Mouse (Mus musculus): Measurements from ENCODE around the gene Ffar4. TPM values are rescaled to one million over a fixed set of nuclear protein-coding genes. Genes with fewer than 3 reads are reported as not detected.

Ffar4 gene
- 10 to 100 TPM in 1 of 2 experiments, under 1 TPM in 1; 0.79 to 10.7 TPM for total RNA-seq (2021)

DNA sequence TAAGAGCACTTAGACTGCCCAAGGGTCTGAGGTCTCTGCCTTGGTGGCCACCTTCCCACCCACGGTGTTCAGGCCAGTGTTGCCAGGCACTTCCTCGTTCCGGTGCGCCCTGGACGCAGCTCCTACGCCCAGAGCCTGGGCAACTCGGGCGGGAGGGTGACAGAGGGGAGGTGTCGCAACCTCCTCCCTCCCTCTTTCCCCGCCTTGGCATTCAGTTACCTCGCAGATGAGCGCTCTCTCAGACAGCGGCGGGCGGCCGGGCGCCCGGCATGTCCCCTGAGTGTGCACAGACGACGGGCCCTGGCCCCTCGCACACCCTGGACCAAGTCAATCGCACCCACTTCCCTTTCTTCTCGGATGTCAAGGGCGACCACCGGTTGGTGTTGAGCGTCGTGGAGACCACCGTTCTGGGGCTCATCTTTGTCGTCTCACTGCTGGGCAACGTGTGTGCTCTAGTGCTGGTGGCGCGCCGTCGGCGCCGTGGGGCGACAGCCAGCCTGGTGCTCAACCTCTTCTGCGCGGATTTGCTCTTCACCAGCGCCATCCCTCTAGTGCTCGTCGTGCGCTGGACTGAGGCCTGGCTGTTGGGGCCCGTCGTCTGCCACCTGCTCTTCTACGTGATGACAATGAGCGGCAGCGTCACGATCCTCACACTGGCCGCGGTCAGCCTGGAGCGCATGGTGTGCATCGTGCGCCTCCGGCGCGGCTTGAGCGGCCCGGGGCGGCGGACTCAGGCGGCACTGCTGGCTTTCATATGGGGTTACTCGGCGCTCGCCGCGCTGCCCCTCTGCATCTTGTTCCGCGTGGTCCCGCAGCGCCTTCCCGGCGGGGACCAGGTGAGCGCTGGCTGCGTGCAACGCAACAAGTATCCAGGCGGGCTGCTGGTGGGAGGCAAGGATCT is at the start of gene Ffar4:
Gene Ffar4, plus strand, starts transcription at position 214 of the 901 bp plus-strand sequence.
- no peak for DNase-seq
- intact Hi-C loops (cut with DNase I) = no loop called here

DNA sequence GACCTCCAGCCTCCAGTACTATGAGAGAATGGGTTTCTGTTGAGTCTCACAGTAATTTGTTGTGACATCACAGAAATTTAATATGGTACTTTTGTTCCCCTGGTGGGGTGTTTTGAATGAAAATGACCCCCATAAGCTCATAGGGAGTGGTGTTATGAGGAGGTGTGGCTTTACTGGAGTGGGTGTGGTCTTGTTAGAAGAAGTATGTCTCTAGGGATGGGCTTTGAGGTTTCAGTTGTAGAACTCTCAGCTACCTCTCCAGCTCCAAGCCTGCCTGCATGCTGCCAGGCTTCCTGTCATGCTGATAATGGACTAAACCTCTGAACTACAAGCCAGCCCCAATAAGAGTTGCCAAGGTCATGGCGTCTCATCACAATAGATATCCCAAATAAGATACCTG is 47.2 kb upstream of the Ffar4 start:
- intact Hi-C loops (cut with DNase I) = loop anchor here (10.0 kb wide), 1 partner anchor 345 kb away; no protein-coding TSS in a partner anchor
- no peak for DNase-seq

DNA sequence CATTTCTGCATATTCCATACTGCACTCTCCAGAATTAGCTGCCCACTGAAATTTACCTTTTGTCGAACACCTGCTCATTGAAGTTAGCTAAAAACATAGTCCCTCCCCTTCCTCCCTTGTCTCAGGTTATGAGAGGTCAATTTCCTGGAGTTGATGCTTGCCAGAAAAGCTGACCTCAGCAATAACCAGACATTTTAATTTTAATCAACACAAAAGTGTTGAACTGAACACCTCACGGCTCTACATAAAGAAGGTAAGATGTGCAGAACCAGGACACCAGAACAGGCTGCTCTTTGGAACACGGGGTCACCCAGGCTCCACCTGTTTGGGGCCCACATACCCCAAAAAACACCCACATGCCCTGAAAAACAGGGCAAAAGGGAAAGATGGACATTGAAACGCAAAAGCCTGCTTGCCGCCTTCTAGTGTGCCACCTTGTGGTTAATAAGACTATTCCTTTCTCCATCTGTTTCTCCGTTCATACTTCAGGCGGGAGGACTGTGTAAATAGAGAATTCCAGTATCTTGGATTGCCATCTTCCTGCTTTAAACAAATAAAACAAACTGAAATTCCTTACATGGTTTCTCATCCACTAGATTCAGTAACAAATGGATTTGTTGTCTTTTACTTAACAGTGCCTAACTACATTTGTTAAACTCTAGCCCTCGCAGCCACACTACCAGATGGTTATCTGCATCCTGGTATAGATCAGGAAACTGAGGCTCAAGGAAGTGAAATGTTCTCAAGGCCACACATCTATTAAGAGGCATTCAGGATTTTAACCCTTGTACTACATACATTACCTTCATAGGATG is 43.4 kb upstream of the Ffar4 start:
- peak; percentile 25 to 34 for DNase-seq
- intact Hi-C loops (cut with DNase I) = loop anchor here (1.0 kb wide), 1 partner anchor 98 kb away; no protein-coding TSS in a partner anchor

GRCm38 (mm10) chr19:38054149-38054719 is 42.6 kb upstream of the Ffar4 start:
- peak; percentile 81 to 86 for DNase-seq
- intact Hi-C loops (cut with DNase I) = no loop called here

DNA sequence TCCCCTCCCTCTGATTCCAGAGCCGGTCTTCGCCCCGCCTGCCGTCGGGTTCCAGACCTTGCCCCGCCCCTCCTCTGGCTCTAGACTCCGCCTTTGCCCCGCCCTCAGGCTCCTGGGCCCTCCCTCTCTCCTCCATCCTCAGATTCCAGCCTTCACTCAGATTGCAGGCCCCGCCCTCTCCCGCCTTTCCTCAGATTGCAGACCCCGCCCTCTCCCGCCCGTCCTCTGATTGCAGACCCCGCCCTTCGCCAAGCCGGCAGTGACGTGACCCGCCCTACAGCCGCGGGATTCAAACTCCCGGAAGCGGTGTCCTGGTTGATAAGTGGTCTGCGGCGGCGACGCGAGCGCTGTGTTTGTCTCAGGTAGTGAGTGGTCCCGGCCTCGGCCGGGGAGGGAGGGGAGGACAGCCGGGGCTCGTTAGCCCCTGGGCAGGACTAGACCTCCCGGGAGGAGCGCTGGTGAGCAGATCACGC is 42.1 kb upstream of the Ffar4 start, which contains the start of gene Cep55:
Gene Cep55, plus strand, starts transcription at position 292 of the 473 bp plus-strand sequence.
- intact Hi-C loops (cut with DNase I) = no loop called here

DNA sequence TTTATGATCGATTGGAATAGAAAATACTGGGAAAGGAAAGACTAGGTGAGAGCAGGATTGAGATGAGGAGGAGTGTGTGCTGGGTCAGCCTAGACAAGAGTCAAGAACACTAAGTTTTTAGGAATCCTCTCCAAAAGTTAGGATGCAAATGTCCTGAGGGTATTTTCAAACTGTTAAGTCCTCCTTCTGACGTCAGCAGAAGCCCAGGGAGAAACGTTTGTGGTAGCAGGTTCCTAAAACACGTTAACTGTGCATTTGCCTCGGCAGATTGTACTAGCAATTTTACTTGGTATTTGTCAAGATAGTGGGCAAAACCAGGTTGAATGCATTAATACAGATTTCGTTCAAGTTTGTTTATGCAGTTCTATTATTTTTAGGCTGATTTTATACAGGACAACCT is 41.1 kb upstream of the Ffar4 start:
- intact Hi-C loops (cut with DNase I) = no loop called here
- no peak for DNase-seq

More for the DNA sequence above, 42.1 kb upstream of the Ffar4 start, which contains the start of gene Cep55:
- DNase-seq = peak; percentile 96

GRCm38 (mm10) chr19:38056276-38056675 is 40.6 kb upstream of the Ffar4 start:
- DNase-seq = no peak
- intact Hi-C loops (cut with DNase I) = no loop called here

DNA sequence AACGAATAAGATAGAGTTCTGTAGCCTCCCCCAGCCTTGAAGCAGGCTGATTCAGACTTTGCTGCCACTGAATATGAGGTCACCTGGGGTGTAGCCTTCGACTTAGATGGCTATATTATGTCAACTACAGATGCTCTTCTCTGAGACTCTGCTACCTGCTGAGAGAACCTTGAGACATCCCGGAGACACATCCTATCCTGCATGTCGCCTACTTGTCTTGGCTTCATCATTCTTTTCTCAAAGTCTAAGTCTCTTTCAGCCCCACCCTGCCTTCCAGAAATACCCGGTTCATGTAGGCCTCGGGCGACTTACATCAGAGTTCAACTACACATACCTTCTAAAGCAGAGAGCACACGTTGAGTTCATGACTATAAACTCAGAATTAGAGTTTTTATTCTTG is 39.9 kb upstream of the Ffar4 start:
- intact Hi-C loops (cut with DNase I) = no loop called here

DNA sequence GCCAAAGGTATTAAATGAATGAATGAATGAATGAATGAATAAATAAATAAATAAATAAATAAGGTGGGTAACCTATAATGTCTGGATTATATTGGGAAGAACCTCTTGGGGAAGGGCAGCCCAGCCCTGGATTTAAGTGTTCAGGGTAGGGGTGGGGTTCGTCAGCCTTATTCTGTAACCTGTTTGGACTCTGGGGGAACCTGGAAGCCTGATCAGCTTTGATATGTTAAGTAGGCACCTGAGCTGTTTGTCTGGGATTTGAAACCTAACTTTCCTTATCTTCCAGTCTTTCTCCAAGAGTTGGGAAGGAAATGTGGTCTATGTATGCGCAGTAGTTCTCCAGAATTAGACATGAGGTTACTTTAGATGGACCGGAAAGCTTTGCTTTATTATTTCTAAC is 33.7 kb upstream of the Ffar4 start:
- intact Hi-C loops (cut with DNase I) = no loop called here
- DNase-seq = no peak

More for the DNA sequence above, 39.9 kb upstream of the Ffar4 start:
- no peak for DNase-seq

- intact Hi-C loops (cut with DNase I) = no loop called here
- DNase-seq = no peak
Observed at GRCm38 (mm10) chr19:38064051-38064450, 32.8 kb upstream of the Ffar4 start.

DNA sequence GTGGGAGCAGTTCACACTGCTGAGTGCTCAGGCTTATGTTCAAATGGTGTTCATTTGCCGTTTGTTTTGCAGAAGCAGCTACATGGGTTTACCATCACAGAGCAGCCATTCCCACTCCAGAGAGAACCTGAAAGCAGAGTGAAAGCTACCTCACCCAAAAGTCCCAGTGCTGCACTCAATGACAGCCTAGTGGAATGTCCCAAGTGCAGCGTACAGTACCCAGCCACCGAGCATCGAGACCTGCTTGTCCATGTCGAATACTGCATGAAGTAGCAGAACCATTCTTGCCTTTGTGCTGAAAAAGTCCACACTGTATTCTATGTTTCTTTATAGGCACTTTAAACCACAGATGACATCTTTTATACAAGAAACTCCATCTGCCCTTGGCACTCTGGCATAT is 23.6 kb upstream of the Ffar4 start:
- DNase-seq = no peak
- intact Hi-C loops (cut with DNase I) = no loop called here

- DNase-seq = no peak
- intact Hi-C loops (cut with DNase I) = no loop called here
Observed at GRCm38 (mm10) chr19:38075051-38075450, 21.8 kb upstream of the Ffar4 start.

GRCm38 (mm10) chr19:38076251-38076650 is 20.6 kb upstream of the Ffar4 start:
- peak in 1 of 2 experiments; percentile 14 for DNase-seq
- intact Hi-C loops (cut with DNase I) = no loop called here

DNA sequence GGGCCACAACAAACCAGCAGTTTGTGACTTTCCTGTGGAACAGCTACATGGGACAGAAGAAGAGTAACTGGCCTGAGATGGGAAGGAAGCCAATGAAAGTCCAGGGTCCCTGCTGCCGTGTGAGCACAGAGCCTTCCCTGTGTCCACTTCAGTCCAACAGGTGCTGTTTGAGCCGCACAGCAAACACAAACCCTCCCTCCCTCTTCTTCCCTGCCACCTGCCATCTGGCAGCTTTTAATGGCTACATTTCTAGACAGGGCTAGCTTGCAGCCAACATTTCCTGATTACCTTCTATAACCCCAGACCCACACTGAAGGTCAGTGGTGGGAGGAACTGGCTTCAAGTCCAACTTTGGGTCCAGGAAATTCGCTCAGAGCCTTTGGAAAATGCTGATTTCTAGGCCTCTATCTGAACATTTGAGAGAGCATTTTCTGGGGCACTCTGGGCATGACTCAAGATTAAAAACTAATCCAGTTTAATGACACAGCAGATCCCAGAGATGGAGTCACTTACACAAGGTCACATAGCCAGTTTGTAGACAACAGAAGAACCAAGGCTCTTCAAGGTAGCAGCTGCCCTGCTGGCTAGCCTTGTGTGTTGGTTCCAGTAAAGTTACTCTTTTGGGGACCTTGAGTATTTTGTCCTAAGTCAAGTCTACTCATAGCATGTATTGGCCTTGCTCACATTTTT is 18.9 kb upstream of the Ffar4 start:
- intact Hi-C loops (cut with DNase I) = no loop called here
- no peak for DNase-seq

GRCm38 (mm10) chr19:38081361-38081760 is 15.5 kb upstream of the Ffar4 start:
- DNase-seq = no peak
- intact Hi-C loops (cut with DNase I) = loop anchor here (5.0 to 10.0 kb wide), 2 partner anchors 243 to 271 kb away; no protein-coding TSS in a partner anchor

DNA sequence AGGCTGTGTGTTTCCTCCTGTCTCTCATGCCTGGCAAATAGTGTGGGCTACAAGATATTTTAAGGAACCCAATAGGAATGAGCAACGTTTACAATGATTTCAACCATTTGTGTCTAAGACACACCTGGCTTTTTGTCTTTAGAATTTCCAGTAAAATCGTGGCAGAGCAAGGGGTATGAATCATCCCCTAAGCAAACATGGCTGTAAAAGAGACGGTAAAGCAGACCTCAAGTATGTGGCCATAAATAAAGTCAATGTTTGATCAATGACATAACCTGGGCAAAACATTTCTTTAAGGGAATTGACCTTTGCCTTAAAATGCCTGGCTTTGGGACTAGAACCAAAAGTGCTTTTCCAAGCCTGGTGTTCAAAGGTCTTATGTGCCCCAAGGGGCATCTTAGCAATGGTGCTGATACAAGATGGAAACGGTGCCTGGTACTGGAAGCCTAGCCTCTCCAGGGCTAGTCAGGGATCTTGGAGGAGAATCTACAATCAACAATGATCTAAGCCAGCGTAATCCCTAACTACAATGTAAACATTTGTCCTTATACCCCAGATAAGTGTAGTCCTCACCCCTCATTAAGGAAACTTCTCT is 13.8 kb upstream of the Ffar4 start:
- DNase-seq = no peak
- intact Hi-C loops (cut with DNase I) = loop anchor here (5.0 to 10.0 kb wide), 2 partner anchors 242 to 269 kb away; no protein-coding TSS in a partner anchor

DNA sequence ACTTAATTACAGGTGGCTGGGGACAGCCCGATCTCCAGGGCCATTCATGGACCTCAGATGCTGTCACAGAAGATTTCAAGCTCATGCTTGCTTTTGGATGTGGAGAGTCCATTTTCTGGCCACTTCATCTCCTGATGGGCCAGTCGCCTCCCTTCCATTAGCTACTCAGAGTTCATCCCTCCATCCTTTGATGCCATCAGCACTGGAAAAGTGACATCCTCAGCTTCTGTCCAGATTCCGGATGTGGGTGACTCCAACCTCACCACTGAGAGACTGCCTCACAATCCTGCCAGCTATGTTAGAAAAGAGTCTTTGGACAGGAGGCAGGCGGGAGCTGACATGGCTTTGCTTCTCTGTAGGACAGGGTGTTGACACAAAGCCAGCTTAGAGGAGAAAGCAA is 11.0 kb upstream of the Ffar4 start:
- DNase-seq = no peak
- intact Hi-C loops (cut with DNase I) = loop anchor here (5.0 to 10.0 kb wide), 2 partner anchors 111 to 239 kb away; no protein-coding TSS in a partner anchor

- peak; percentile 59 to 73 for DNase-seq
- intact Hi-C loops (cut with DNase I) = loop anchor here (5.0 to 10.0 kb wide), 2 partner anchors 110 to 238 kb away; no protein-coding TSS in a partner anchor
Observed at GRCm38 (mm10) chr19:38086948-38087551, 9.8 kb upstream of the Ffar4 start.

GRCm38 (mm10) chr19:38089358-38089757 is 7.5 kb upstream of the Ffar4 start:
- intact Hi-C loops (cut with DNase I) = loop anchor here (5.0 to 10.0 kb wide), 2 partner anchors 108 to 235 kb away; no protein-coding TSS in a partner anchor
- no peak for DNase-seq
